Mouse (Mus musculus) kidney, adult 2 months (tissue): ENCODE data around the gene Cd3d.

Source experiments
- CTCF ChIP-seq: fragments of 200-500 bp; conservative IDR thresholded peaks from 2 replicates; pipeline ENCODE4 v1.5.1; 2011; ENCODE audit warnings: low read depth, mild to moderate bottlenecking, control low read depth, low read length, moderate library complexity, mixed read lengths; ENCODE audit not compliant: insufficient read depth, insufficient read length
- POLR2A ChIP-seq: fragments of 200-500 bp; IDR thresholded peaks from one replicate; pipeline ENCODE4 v1.6.1; 2011; ENCODE audit warnings: low read depth, low read length, control low read depth

- TF ChIP-seq CTCF (no peak), POLR2A (no peak)
These were observed 33.8 kb upstream of the Cd3d start for GRCm38 (mm10) chr9:44947836-44948235.
